In genomic region chr5:4086309-4086708, GRCm38 (mm10) we compare ENCODE assay signal across 15 mouse cellular contexts.
"Had no signal": no experiment of that assay in that cellular context is flagged by ENCODE, and none has a peak within 500 bp of the region (broad histone marks: within the 10 kb centered on the region; RNA-seq: fewer than 3 reads in every experiment).

No protein-coding gene starts in this region.

- DNase-seq: layer of hippocampus, adult 9-11 months; layer of hippocampus, postnatal 36 days; lung, embryonic 14.5 days; lung, postnatal 10 days; lung, postnatal 4 days; right cerebral cortex, adult 18-20 months; right cerebral cortex, postnatal 25 days; thymus, postnatal 36 days had no signal

- ATAC-seq: inflammation-experienced regulatory T-cells, adult 6 months; intestine, postnatal 0 days; liver, embryonic 12.5 days had no signal

- H3K9ac ChIP-seq: limb, embryonic 13.5 days; liver, embryonic 12.5 days; lung, embryonic 14.5 days; midbrain, embryonic 15.5 days had no signal

- H3K4me3 ChIP-seq: limb, embryonic 13.5 days; liver, embryonic 12.5 days; megakaryocyte, embryonic 14.5 days; midbrain, embryonic 15.5 days had no signal

- H3K27me3 ChIP-seq: limb, embryonic 13.5 days; liver, embryonic 12.5 days; megakaryocyte, embryonic 14.5 days; midbrain, embryonic 15.5 days had no signal

- H3K9me3 ChIP-seq: limb, embryonic 13.5 days; liver, embryonic 12.5 days; megakaryocyte, embryonic 14.5 days; midbrain, embryonic 15.5 days had no signal

- H3K4me1 ChIP-seq: limb, embryonic 13.5 days; liver, embryonic 12.5 days; megakaryocyte, embryonic 14.5 days; midbrain, embryonic 15.5 days had no signal

- H3K27ac ChIP-seq: limb, embryonic 13.5 days; liver, embryonic 12.5 days; midbrain, embryonic 15.5 days had no signal

- H3K4me2 ChIP-seq: limb, embryonic 13.5 days; liver, embryonic 12.5 days; lung, embryonic 14.5 days; midbrain, embryonic 11.5 days; midbrain, embryonic 15.5 days had no signal
